In genomic region chr3:50307339-50308327, GRCm38 (mm10) we compare ENCODE assay signal across 15 mouse cellular contexts.
DNase-seq lines count a peak whose midpoint lies in the region; ATAC-seq and TF ChIP-seq lines count a peak whose summit lies in the region.
"Had no signal": no experiment of that assay in that cellular context is flagged by ENCODE, and none has a peak within 500 bp of the region (broad histone marks: within the 10 kb centered on the region; RNA-seq: fewer than 3 reads in every experiment).

No protein-coding gene starts in this region.

- no peaks in the 10 kb centered on the region for H3K36me3 ChIP-seq in forebrain, embryonic 12.5 days (replicated peaks)
- no peaks in the 10 kb centered on the region for H3K36me3 ChIP-seq in thymus, adult 2 months (ENCODE audit: control insufficient read depth, insufficient read depth, low read length)
- H3K36me3 ChIP-seq: lung, embryonic 15.5 days had no signal

- no peaks in the 10 kb centered on the region for H3K27me3 ChIP-seq in forebrain, embryonic 12.5 days
- no peaks in the 10 kb centered on the region for H3K27me3 ChIP-seq in thymus, adult 2 months (ENCODE audit: control insufficient read depth, insufficient read depth, low read length)
- H3K27me3 ChIP-seq: lung, embryonic 15.5 days had no signal

- no peak overlapping the region for H3K4me2 ChIP-seq in forebrain, embryonic 12.5 days
- H3K4me2 ChIP-seq: lung, embryonic 15.5 days had no signal

- no peak overlapping the region for H3K4me3 ChIP-seq in forebrain, embryonic 12.5 days (replicated peaks)
- no peak overlapping the region for H3K4me3 ChIP-seq in thymus, adult 2 months (ENCODE audit: control insufficient read depth, insufficient read depth, low read length)
- H3K4me3 ChIP-seq: layer of hippocampus, adult 2 months; lung, embryonic 15.5 days had no signal

- TF ChIP-seq CTCF in thymus, adult 2 months (IDR thresholded peaks at IDR 0.05; ENCODE audit: borderline replicate concordance, control insufficient read depth, extremely low read depth, insufficient read depth, low read length, poor library complexity): no peak

- ATAC-seq in frontal cortex, adult (ENCODE audit: low TSS enrichment): peak; percentile 78
- peak; percentile 67; the same call in 1 of the 2 replicates for ATAC-seq in forebrain, embryonic 12.5 days (ENCODE audit: low FRiP score)
- ATAC-seq: hindbrain, embryonic 16.5 days had no signal

- 61% methylated on average over 14 of the region's 14 CpGs for WGBS in forebrain, embryonic 12.5 days
- WGBS in thymus, adult 2 months: 83% methylated on average over 14 of the region's 14 CpGs

- H3K9me3 ChIP-seq in forebrain, embryonic 12.5 days: no peaks in the 10 kb centered on the region
- H3K9me3 ChIP-seq: lung, embryonic 15.5 days had no signal

- no peak overlapping the region for H3K9ac ChIP-seq in forebrain, embryonic 12.5 days
- H3K9ac ChIP-seq: lung, embryonic 15.5 days had no signal

- no peaks in the 10 kb centered on the region; the same call in 1 of the 2 replicates for H3K4me1 ChIP-seq in forebrain, embryonic 12.5 days
- H3K4me1 ChIP-seq in thymus, adult 2 months (replicated peaks; ENCODE audit: control insufficient read depth, insufficient read depth, low read length): peaks cover 4% of the 10 kb centered on the region; the same call in 1 of the 2 replicates
- H3K4me1 ChIP-seq: lung, embryonic 15.5 days had no signal

- DNase-seq in frontal cortex, postnatal 25 days (ENCODE audit: low spot score in 2 of 2): no peak
- peak; percentile 21 for DNase-seq in 3T3-L1 (ENCODE audit: low read depth, low spot score)
- DNase-seq in thymus, adult 2 months: peak; percentile 55
- DNase-seq in kidney, adult 9 months: no peak
- DNase-seq in cerebellum, postnatal 25 days: no peak
- DNase-seq in ovary, adult 18-20 months (ENCODE audit: low spot score): no peak
- DNase-seq: adrenal gland, postnatal 14 days; B cell, adult 2 months; cerebellum, postnatal 36 days; heart, adult 11 months had no signal

- TF ChIP-seq POLR2A in thymus, adult 2 months (IDR thresholded peaks at IDR 0.05; ENCODE audit: control insufficient read depth, extremely low read depth, insufficient read depth, low read length, poor library complexity): no peak

- H3K27ac ChIP-seq in forebrain, embryonic 12.5 days: no peak overlapping the region
- no peak overlapping the region for H3K27ac ChIP-seq in thymus, adult 2 months (ENCODE audit: control insufficient read depth, insufficient read depth, low read length)
- H3K27ac ChIP-seq: layer of hippocampus, adult 2 months; lung, embryonic 15.5 days had no signal

Comparison
In these comparisons a context has a peak if more than half of its experiments do, and no peak if none do; other contexts are left out.
1. DNase-seq: peak in 3T3-L1 (single experiment) and thymus, adult 2 months (single experiment); none in frontal cortex, postnatal 25 days (0 of 2), kidney, adult 9 months (single experiment), cerebellum, postnatal 25 days (0 of 2) and ovary, adult 18-20 months (single experiment).